Mouse (Mus musculus): ENCODE measurements around the gene Golga4. TPM values are rescaled to one million over a fixed set of nuclear protein-coding genes. Genes with fewer than 3 reads are reported as not detected.

Golga4 gene
- polyA plus RNA-seq, 1 experiment from 2014 or later: 58.7 TPM

GRCm38 (mm10) chr9:118478839-118479507, 27.1 kb upstream of the Golga4 start:
- under 1% methylated on average over 85 of the region's 87 CpGs for WGBS
- ATAC-seq (replicated peaks; ENCODE audit: low FRiP score): peak; percentile 87
- no peak overlapping the region for H3K27ac ChIP-seq
- H3K36me3 ChIP-seq: no peaks in the 10 kb centered on the region
- peaks cover 99% of the 10 kb centered on the region for H3K27me3 ChIP-seq
- no peaks in the 10 kb centered on the region for H3K9me3 ChIP-seq (replicated peaks)
- peak overlapping the region; percentile 48 for H3K4me3 ChIP-seq (replicated peaks)
- 0 out of 2 replicates have a peak overlapping the region, but pooled peaks have one; percentile 21 for H3K9ac ChIP-seq
- peaks cover 34% of the 10 kb centered on the region for H3K4me1 ChIP-seq
- peak overlapping the region; percentile 79 for H3K4me2 ChIP-seq

GRCm38 (mm10) chr9:118479508-118480291, 26.4 kb upstream of the Golga4 start:
- Histone ChIP-seq H3K27me3 (peaks cover 99% of the 10 kb centered on the region), H3K27ac (no peak overlapping the region), H3K4me2 (peak overlapping the region; percentile 79), H3K4me3 (replicated peaks) (peak overlapping the region; percentile 48), H3K36me3 (no peaks in the 10 kb centered on the region), H3K9me3 (replicated peaks) (no peaks in the 10 kb centered on the region), H3K9ac (0 out of 2 replicates have a peak overlapping the region, but pooled peaks have one; percentile 21), H3K4me1 (peaks cover 34% of the 10 kb centered on the region)
- ATAC-seq (replicated peaks; ENCODE audit: low FRiP score): no peak
- 5% methylated on average over 23 of the region's 23 CpGs for WGBS

GRCm38 (mm10) chr9:118480292-118480690, 25.8 kb upstream of the Golga4 start:
- Histone ChIP-seq H3K27me3 (peaks cover 99% of the 10 kb centered on the region), H3K36me3 (no peaks in the 10 kb centered on the region), H3K27ac (no peak overlapping the region), H3K9ac (no peak overlapping the region), H3K4me1 (peaks cover 34% of the 10 kb centered on the region), H3K9me3 (replicated peaks) (no peaks in the 10 kb centered on the region), H3K4me3 (replicated peaks) (no peak overlapping the region), H3K4me2 (no peak overlapping the region)
- ATAC-seq (replicated peaks; ENCODE audit: low FRiP score): no peak
- WGBS: 3% methylated on average over 14 of the region's 14 CpGs

DNA sequence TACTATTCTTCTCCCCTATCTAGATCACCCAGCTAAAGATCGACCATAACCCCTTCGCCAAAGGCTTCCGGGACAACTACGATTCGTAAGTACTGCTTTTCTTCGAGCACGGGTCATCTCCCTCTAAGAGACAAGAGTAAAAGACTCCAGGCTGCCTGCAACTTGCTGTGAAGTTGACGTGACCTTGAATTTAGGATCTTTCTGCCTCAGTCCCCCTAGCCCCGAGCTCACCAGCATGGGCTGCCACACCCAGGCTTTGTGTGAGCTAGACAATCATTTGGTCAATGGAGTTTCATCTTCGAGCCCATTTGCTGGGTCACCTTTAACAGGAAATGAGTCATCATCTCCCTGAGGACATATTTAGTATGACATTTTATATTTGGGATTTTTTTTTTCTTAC, 23.9 kb upstream of the Golga4 start:
- H3K4me2 ChIP-seq: no peak overlapping the region
- no peak overlapping the region for H3K4me3 ChIP-seq (replicated peaks)
- H3K4me1 ChIP-seq: peaks cover 30% of the 10 kb centered on the region
- no peaks in the 10 kb centered on the region for H3K9me3 ChIP-seq (replicated peaks)
- no peak for ATAC-seq (replicated peaks; ENCODE audit: low FRiP score)
- H3K27ac ChIP-seq: no peak overlapping the region
- H3K36me3 ChIP-seq: no peaks in the 10 kb centered on the region
- H3K27me3 ChIP-seq: peaks cover 100% of the 10 kb centered on the region
- no peak overlapping the region for H3K9ac ChIP-seq
- WGBS: 77% methylated on average over 10 of the region's 10 CpGs

GRCm38 (mm10) chr9:118486361-118487095, 19.5 kb upstream of the Golga4 start:
- no peak overlapping the region for H3K27ac ChIP-seq
- H3K27me3 ChIP-seq: peaks cover 95% of the 10 kb centered on the region
- no peak overlapping the region for H3K4me3 ChIP-seq (replicated peaks)
- H3K9ac ChIP-seq: no peak overlapping the region
- peaks cover 36% of the 10 kb centered on the region for H3K4me1 ChIP-seq
- no peaks in the 10 kb centered on the region for H3K9me3 ChIP-seq (replicated peaks)
- WGBS: under 1% methylated on average over 32 of the region's 32 CpGs
- ATAC-seq (replicated peaks; ENCODE audit: low FRiP score): no peak
- H3K4me2 ChIP-seq: 0 out of 2 replicates have a peak overlapping the region, but pooled peaks have one; percentile 7
- no peaks in the 10 kb centered on the region for H3K36me3 ChIP-seq

GRCm38 (mm10) chr9:118487096-118487395, 19.0 kb upstream of the Golga4 start:
- Histone ChIP-seq H3K9ac (no peak overlapping the region), H3K9me3 (replicated peaks) (no peaks in the 10 kb centered on the region), H3K36me3 (no peaks in the 10 kb centered on the region), H3K4me1 (peaks cover 36% of the 10 kb centered on the region), H3K27me3 (peaks cover 93% of the 10 kb centered on the region), H3K4me3 (replicated peaks) (no peak overlapping the region), H3K4me2 (0 out of 2 replicates have a peak overlapping the region, but pooled peaks have one; percentile 7), H3K27ac (no peak overlapping the region)
- ATAC-seq (replicated peaks; ENCODE audit: low FRiP score): no peak
- under 1% methylated on average over 9 of the region's 9 CpGs for WGBS

GRCm38 (mm10) chr9:118487636-118488035, 18.4 kb upstream of the Golga4 start:
- Histone ChIP-seq H3K27ac (no peak overlapping the region), H3K4me2 (peak overlapping the region; percentile 68), H3K4me3 (replicated peaks) (peak overlapping the region; percentile 40), H3K4me1 (peaks cover 36% of the 10 kb centered on the region), H3K27me3 (peaks cover 93% of the 10 kb centered on the region), H3K36me3 (no peaks in the 10 kb centered on the region), H3K9me3 (replicated peaks) (no peaks in the 10 kb centered on the region), H3K9ac (0 out of 2 replicates have a peak overlapping the region, but pooled peaks have one; percentile 2)
- ATAC-seq (replicated peaks; ENCODE audit: low FRiP score): no peak
- under 1% methylated on average over 22 of the region's 22 CpGs for WGBS

- H3K4me3 ChIP-seq (replicated peaks): peak overlapping the region; percentile 40
- no peaks in the 10 kb centered on the region for H3K36me3 ChIP-seq
- H3K4me1 ChIP-seq: peaks cover 36% of the 10 kb centered on the region
- H3K9me3 ChIP-seq (replicated peaks): no peaks in the 10 kb centered on the region
- H3K4me2 ChIP-seq: peak overlapping the region; percentile 68
- ATAC-seq (replicated peaks; ENCODE audit: low FRiP score): 0 out of 2 replicates have a peak, but pooled peaks have one; percentile 48
- H3K27ac ChIP-seq: no peak overlapping the region
- peak overlapping the region; percentile 26; the same call in 1 of the 2 replicates for H3K9ac ChIP-seq
- H3K27me3 ChIP-seq: peaks cover 88% of the 10 kb centered on the region
- under 1% methylated on average over 28 of the region's 28 CpGs for WGBS
These were observed 17.8 kb upstream of the Golga4 start for GRCm38 (mm10) chr9:118488138-118488895.

GRCm38 (mm10) chr9:118488896-118489578, 17.0 kb upstream of the Golga4 start:
- 0 out of 2 replicates have a peak overlapping the region, but pooled peaks have one; percentile 26 for H3K9ac ChIP-seq
- peak overlapping the region; percentile 68 for H3K4me2 ChIP-seq
- peaks cover 84% of the 10 kb centered on the region for H3K27me3 ChIP-seq
- ATAC-seq (replicated peaks; ENCODE audit: low FRiP score): peak; percentile 66; the same call in 1 of the 2 replicates
- peaks cover 36% of the 10 kb centered on the region for H3K4me1 ChIP-seq
- H3K4me3 ChIP-seq (replicated peaks): peak overlapping the region; percentile 40
- H3K9me3 ChIP-seq (replicated peaks): no peaks in the 10 kb centered on the region
- WGBS: 1% methylated on average over 20 of the region's 20 CpGs
- no peaks in the 10 kb centered on the region for H3K36me3 ChIP-seq
- no peak overlapping the region for H3K27ac ChIP-seq

DNA sequence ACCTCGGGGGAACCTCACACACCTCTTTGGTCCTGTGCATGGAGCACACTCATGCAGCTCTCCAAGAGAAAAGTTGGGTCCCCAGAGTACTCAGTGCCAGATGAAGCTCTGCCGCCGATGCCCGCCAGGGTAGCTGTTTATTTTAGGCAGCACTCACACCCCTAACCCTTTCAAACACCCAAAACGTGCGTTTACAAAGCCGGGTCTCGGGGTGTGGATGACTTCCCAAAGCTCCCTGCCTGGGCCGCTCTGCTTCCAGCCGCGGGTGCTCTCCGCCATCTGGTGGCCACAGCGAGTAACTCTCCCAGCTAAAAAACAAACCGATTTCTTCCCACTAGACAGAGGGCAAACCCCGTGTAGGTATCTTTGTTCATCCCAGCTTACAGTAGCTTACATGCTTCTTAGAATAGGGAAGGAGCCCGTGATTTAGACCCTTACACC, 16.5 kb upstream of the Golga4 start:
- H3K9ac ChIP-seq: 0 out of 2 replicates have a peak overlapping the region, but pooled peaks have one; percentile 25
- peaks cover 79% of the 10 kb centered on the region for H3K27me3 ChIP-seq
- no peaks in the 10 kb centered on the region for H3K9me3 ChIP-seq (replicated peaks)
- peak; percentile 81 for ATAC-seq (replicated peaks; ENCODE audit: low FRiP score)
- peaks cover 36% of the 10 kb centered on the region for H3K4me1 ChIP-seq
- no peaks in the 10 kb centered on the region for H3K36me3 ChIP-seq
- H3K4me3 ChIP-seq (replicated peaks): peak overlapping the region; percentile 40
- H3K27ac ChIP-seq: no peak overlapping the region
- H3K4me2 ChIP-seq: peak overlapping the region; percentile 68
- WGBS: under 1% methylated on average over 16 of the region's 16 CpGs

DNA sequence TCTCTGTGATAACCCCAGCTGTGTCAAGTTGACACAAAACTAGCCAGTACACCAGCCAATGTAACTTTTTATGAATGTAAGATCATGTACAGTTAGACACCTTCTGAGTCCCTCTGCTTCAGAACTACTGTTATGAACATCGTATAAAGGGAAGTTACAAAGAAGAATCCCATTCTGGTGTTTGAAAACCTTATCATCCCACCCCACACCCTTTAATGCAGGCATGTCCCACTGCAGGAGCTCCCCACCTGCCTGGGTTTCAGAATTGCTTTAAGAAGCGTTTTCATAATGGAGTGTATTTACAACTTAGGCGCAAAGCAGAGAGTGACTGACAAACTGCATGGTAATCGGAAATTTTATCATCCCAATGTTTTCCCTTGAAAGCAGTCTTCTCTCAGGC, 14.9 kb upstream of the Golga4 start:
- Histone ChIP-seq H3K4me2 (no peak overlapping the region), H3K9ac (no peak overlapping the region), H3K4me3 (replicated peaks) (no peak overlapping the region), H3K9me3 (replicated peaks) (no peaks in the 10 kb centered on the region), H3K27me3 (peaks cover 63% of the 10 kb centered on the region), H3K27ac (no peak overlapping the region), H3K36me3 (no peaks in the 10 kb centered on the region), H3K4me1 (peaks cover 36% of the 10 kb centered on the region)
- WGBS: 80% methylated on average over 4 of the region's 4 CpGs
- no peak for ATAC-seq (replicated peaks; ENCODE audit: low FRiP score)

Measured in kidney, embryonic 15.5 days (tissue).